Mouse (Mus musculus): ENCODE data around the gene Olfr322.
"Not testable (repeated sequence)": the region's sequence is repeated elsewhere in the genome, so short reads cannot be mapped to it uniquely, and the experiment has no call there.

Olfr322 gene

GRCm38 (mm10) chr11:58658596-58658995 is at the start of gene Olfr322:
Gene Olfr322, plus strand, starts transcription at chr11:58658782.
- in situ Hi-C loops (cut with MseI, MboI): no loop called here

GRCm38 (mm10) chr11:58613359-58613758 is 45.2 kb upstream of the Olfr322 start:
- in situ Hi-C loops (cut with MseI, MboI): no loop called here

- in situ Hi-C loops (cut with MseI, MboI): no loop called here
Observed at GRCm38 (mm10) chr11:58614526-58614925, 44.1 kb upstream of the Olfr322 start.

- in situ Hi-C loops (cut with MseI, MboI): no loop called here
Observed at GRCm38 (mm10) chr11:58615975-58616374, 42.6 kb upstream of the Olfr322 start, which contains the start of gene 2210407C18Rik. Gene 2210407C18Rik, minus strand, starts transcription at chr11:58616075.

GRCm38 (mm10) chr11:58618369-58618768 is 40.2 kb upstream of the Olfr322 start:
- in situ Hi-C loops (cut with MseI, MboI): no loop called here

- in situ Hi-C loops (cut with MseI, MboI): no loop called here
Observed at GRCm38 (mm10) chr11:58618793-58619192, 39.8 kb upstream of the Olfr322 start.

GRCm38 (mm10) chr11:58626146-58626545 is 32.4 kb upstream of the Olfr322 start:
- in situ Hi-C loops (cut with MseI, MboI): no loop called here

- in situ Hi-C loops (cut with MseI, MboI): no loop called here
Observed at GRCm38 (mm10) chr11:58630401-58630800, 28.2 kb upstream of the Olfr322 start, which contains the start of gene Olfr323. Gene Olfr323, minus strand, starts transcription at chr11:58630501.

- in situ Hi-C loops (cut with MseI, MboI): no loop called here
Observed at GRCm38 (mm10) chr11:58634878-58635277, 23.7 kb upstream of the Olfr322 start.

GRCm38 (mm10) chr11:58636376-58636977 is 22.1 kb upstream of the Olfr322 start:
- in situ Hi-C loops (cut with MseI, MboI): no loop called here

GRCm38 (mm10) chr11:58638176-58638701 is 20.3 kb upstream of the Olfr322 start:
- in situ Hi-C loops (cut with MseI, MboI): no loop called here

GRCm38 (mm10) chr11:58640272-58640867 is 18.2 kb upstream of the Olfr322 start, which contains the start of gene Trim58:
Gene Trim58, plus strand, starts transcription at chr11:58640465.
- in situ Hi-C loops (cut with MseI, MboI): no loop called here

- in situ Hi-C loops (cut with MseI, MboI): no loop called here
Observed at GRCm38 (mm10) chr11:58641057-58641456, 17.5 kb upstream of the Olfr322 start.

- in situ Hi-C loops (cut with MseI, MboI): no loop called here
Observed at GRCm38 (mm10) chr11:58641638-58642358, 16.8 kb upstream of the Olfr322 start.

- in situ Hi-C loops (cut with MseI, MboI): no loop called here
Observed at GRCm38 (mm10) chr11:58643350-58643749, 15.2 kb upstream of the Olfr322 start.

- in situ Hi-C loops (cut with MseI, MboI): no loop called here
Observed at GRCm38 (mm10) chr11:58655151-58655550, 3.4 kb upstream of the Olfr322 start.

- in situ Hi-C loops (cut with MseI, MboI): no loop called here
Observed at GRCm38 (mm10) chr11:58669252-58669651, 10.7 kb downstream of the Olfr322 start.

- in situ Hi-C loops (cut with MseI, MboI): no loop called here
Observed at GRCm38 (mm10) chr11:58671825-58672224, 13.2 kb downstream of the Olfr322 start.

- in situ Hi-C loops (cut with MseI, MboI): no loop called here
Observed at GRCm38 (mm10) chr11:58680799-58681198, 22.2 kb downstream of the Olfr322 start, which contains the start of gene Olfr320. Gene Olfr320, plus strand, starts transcription at chr11:58681099.

- in situ Hi-C loops (cut with MseI, MboI): no loop called here
Observed at GRCm38 (mm10) chr11:58698862-58699261, 40.3 kb downstream of the Olfr322 start, which contains the start of gene Olfr319. Gene Olfr319, plus strand, starts transcription at chr11:58699162.

GRCm38 (mm10) chr11:58709086-58709485 is 50.5 kb downstream of the Olfr322 start:
- in situ Hi-C loops (cut with MseI, MboI): no loop called here

- in situ Hi-C loops (cut with MseI, MboI): not testable (repeated sequence)
Observed at GRCm38 (mm10) chr11:58717723-58718122, 59.1 kb downstream of the Olfr322 start.
